Mouse (Mus musculus) left cerebral cortex, adult 8-10 months (tissue): ENCODE results near the gene Gm4303. TPM values are rescaled to one million over a fixed set of nuclear protein-coding genes. Genes with fewer than 3 reads are reported as not detected.
A peak's percentile ranks its signal among the peaks of the same experiment; 100 is the strongest.
"Not testable (repeated sequence)": the region's sequence is repeated elsewhere in the genome, so short reads cannot be mapped to it uniquely, and the experiment has no call there.

Source experiments
- DNase-seq, 2 experiments: peaks; one replicate each; pipeline ENCODE4 v3.0.0; 2022; ENCODE audit warnings: low spot score in 2 of 2
- total RNA-seq, 4 experiments: library from RNA; stranded (reverse); gene quantifications; 2 replicates each; pipeline ENCODE4 v1.2.4; 2022

Gene Gm4303
- total RNA-seq = not detected

DNA sequence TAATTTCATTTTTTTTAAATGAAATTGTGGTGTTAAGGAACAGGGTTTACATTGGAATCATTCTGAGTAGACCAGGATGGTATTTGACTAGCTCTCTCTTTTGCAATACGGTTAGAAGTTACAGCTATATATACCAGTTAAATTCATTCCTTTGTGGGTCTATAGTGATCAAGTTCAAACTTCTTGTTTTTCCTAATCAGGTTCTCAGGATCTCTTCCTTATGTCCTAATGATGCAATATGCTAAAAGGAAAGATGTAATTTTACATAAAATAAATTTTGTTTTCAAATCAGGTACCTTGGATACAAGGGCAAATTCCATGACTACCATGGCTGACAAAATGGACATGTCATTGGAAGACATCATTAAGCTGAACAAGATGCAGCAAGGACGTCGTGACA, at the start of gene Gm4303:
Gene Gm4303 (plus strand): TSS at position 301 of the 400 bp plus-strand sequence.
- DNase-seq = not testable (repeated sequence)

DNA sequence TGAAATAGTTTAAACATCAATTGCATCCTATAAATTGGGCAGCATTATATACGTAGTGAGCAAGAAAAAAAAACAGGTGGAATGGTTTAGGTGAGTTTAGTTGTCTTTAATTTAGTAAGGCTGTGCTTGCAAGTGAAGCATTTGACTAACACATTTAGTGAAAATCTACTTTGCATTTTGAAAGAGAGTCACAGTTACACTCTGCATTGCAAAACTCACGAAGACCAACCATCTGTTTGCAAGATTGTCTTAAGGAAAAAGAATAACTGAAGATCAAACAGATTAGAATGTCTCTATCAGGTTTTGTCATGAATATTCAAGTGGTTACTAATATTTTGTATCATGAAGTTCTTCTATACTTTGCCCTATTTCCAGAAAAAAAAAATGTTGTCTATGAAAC, 49.7 kb upstream of the Gm4303 start:
- no peak for DNase-seq

DNA sequence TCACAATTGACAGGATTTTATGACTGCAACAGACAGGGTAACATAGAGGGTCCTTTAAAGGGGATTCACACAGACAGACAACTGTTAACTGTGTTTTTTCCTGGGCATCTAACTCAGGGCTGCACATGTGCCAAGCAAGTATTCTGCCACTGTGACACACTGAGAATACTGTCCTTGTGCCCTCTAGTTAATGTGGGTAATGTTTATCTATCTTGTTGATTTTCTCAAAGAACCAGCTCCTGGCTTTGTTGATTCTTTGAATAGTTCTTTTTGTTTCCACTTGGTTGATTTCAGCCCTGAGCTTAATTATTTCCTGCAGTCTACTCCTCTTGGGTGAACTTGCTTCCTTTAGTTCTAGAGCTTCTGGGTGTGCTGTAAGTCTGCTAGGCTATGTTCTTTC, 45.7 kb upstream of the Gm4303 start:
- DNase-seq = not testable (repeated sequence)

DNA sequence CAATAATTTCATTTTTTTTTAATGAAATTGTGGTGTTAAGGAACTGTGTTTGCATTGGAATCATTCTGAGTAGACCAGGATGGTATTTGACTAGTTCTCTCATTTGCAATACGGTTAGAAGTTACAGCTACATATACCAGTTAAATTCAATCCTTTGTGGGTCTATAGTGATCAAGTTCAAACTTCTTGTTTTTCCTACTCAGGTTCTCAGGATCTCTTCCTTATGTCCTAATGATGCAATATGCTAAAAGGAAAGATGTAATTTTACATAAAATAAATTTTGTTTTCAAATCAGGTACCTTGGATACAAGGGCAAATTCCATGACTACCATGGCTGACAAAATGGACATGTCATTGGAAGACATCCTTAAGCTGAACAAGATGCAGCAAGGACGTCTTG, 10.4 kb upstream of the Gm4303 start, which contains the start of gene Gm4301:
Gene Gm4301 (plus strand): TSS at position 301 of the 400 bp plus-strand sequence.
- not testable (repeated sequence) for DNase-seq

DNA sequence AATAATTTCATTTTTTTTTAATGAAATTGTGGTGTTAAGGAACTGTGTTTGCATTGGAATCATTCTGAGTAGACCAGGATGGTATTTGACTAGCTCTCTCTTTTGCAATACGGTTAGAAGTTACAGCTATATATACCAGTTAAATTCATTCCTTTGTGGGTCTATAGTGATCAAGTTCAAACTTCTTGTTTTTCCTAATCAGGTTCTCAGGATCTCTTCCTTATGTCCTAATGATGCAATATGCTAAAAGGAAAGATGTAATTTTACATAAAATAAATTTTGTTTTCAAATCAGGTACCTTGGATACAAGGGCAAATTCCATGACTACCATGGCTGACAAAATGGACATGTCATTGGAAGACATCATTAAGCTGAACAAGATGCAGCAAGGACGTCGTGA, 5.2 kb upstream of the Gm4303 start, which contains the start of gene Gm4302:
Gene Gm4302 (plus strand): TSS at position 301 of the 400 bp plus-strand sequence.
- not testable (repeated sequence) for DNase-seq

DNA sequence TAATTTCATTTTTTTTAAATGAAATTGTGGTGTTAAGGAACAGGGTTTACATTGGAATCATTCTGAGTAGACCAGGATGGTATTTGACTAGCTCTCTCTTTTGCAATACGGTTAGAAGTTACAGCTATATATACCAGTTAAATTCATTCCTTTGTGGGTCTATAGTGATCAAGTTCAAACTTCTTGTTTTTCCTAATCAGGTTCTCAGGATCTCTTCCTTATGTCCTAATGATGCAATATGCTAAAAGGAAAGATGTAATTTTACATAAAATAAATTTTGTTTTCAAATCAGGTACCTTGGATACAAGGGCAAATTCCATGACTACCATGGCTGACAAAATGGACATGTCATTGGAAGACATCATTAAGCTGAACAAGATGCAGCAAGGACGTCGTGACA, 5.0 kb downstream of the Gm4303 start, which contains the start of gene Gm4305:
Gene Gm4305 (plus strand): TSS at position 301 of the 400 bp plus-strand sequence.
- DNase-seq = not testable (repeated sequence)

DNA sequence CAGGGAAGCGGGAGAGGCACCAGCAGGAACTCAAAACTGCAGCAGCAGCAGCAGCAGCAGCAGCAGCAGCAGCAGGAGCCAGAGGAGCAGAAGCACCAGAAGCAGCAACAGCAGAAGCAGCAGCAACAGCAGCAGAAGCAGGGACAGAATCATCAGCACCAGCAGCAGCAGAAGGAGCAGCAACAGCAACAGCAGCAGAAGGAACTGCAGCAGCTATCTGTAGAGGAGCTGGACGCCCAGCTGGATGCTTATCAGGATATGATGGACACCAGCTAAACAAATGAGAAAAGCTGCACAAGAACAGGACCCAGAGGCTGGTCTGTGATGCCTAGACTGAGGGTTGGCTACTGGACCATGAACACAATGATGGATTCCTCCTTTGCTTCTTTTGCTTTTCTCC, 11.1 kb downstream of the Gm4303 start:
- DNase-seq = peak; percentile 1 to 6

DNA sequence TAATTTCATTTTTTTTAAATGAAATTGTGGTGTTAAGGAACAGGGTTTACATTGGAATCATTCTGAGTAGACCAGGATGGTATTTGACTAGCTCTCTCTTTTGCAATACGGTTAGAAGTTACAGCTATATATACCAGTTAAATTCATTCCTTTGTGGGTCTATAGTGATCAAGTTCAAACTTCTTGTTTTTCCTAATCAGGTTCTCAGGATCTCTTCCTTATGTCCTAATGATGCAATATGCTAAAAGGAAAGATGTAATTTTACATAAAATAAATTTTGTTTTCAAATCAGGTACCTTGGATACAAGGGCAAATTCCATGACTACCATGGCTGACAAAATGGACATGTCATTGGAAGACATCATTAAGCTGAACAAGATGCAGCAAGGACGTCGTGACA, 15.3 kb downstream of the Gm4303 start, which contains the start of gene Gm4307:
Gene Gm4307 (plus strand): TSS at position 301 of the 400 bp plus-strand sequence.
- DNase-seq = not testable (repeated sequence)

DNA sequence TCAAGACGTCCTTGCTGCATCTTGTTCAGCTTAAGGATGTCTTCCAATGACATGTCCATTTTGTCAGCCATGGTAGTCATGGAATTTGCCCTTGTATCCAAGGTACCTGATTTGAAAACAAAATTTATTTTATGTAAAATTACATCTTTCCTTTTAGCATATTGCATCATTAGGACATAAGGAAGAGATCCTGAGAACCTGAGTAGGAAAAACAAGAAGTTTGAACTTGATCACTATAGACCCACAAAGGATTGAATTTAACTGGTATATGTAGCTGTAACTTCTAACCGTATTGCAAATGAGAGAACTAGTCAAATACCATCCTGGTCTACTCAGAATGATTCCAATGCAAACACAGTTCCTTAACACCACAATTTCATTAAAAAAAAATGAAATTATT, 36.7 kb downstream of the Gm4303 start, which contains the start of gene Gm4312:
Gene Gm4312 (minus strand): TSS at position 101 of the 400 bp plus-strand sequence.
- DNase-seq = not testable (repeated sequence)

Other genes starting within 250 kb of the Gm4303 start
- gene Gm4301, start 10.3 kb upstream of the Gm4303 start, total RNA-seq = not detected
- not detected for gene Gm4302, start 5.1 kb upstream of the Gm4303 start, total RNA-seq
- gene Gm4305, start 5.1 kb downstream of the Gm4303 start, total RNA-seq = not detected
- gene Gm4307, start 15.4 kb downstream of the Gm4303 start, total RNA-seq = not detected
- not detected for gene Gm4312, start 36.6 kb downstream of the Gm4303 start, total RNA-seq
- gene Tmtc3, start 141.4 kb downstream of the Gm4303 start, total RNA-seq = 10 to 100 TPM in 3 of 4 experiments, 1 to 10 TPM in 1; 9.8 to 14.0 (median 12.6) TPM
- 10 to 100 TPM; 16.1 to 18.5 (median 16.4) TPM for gene Cep290, start 141.6 kb downstream of the Gm4303 start, total RNA-seq
- gene 4930430F08Rik, start 244.5 kb downstream of the Gm4303 start, total RNA-seq = 10 to 100 TPM; 21.4 to 27.8 (median 23.9) TPM
- gene 1700017N19Rik, start 244.5 kb downstream of the Gm4303 start, total RNA-seq = not detected